Mouse (Mus musculus) lung, embryonic 14.5 days (tissue): Measurements from ENCODE around the gene Opalin. TPM values are rescaled to one million over a fixed set of nuclear protein-coding genes. Genes with fewer than 3 reads are reported as not detected.

Experiments used
- ATAC-seq: fragments of 200-750 bp; cut with Nextera tagmentation; 2 replicates; pipeline ENCODE4 v1.8.0; 2017; ENCODE audit warnings: mild to moderate bottlenecking, moderate TSS enrichment, moderate library complexity; ENCODE audit not compliant: insufficient read depth
- DNase-seq: peaks from one replicate; pipeline ENCODE4 v3.0.0-alpha.2; 2015
- H3K27ac ChIP-seq: fragments of 300-500 bp; sonication (generic); 2 replicates; pipeline ENCODE4 v1.5.1; 2014; ENCODE audit warnings: low read depth, mild to moderate bottlenecking, moderate library complexity
- H3K27me3 ChIP-seq: fragments of 300-500 bp; sonication (generic); 2 replicates; pipeline ENCODE4 v1.6.1; 2014; ENCODE audit warnings: low read length, control low read depth; ENCODE audit not compliant: insufficient read depth
- H3K36me3 ChIP-seq: fragments of 300-500 bp; sonication (generic); 2 replicates; pipeline ENCODE4 v1.6.1; 2014; ENCODE audit warnings: control low read depth; ENCODE audit not compliant: insufficient read depth
- H3K4me1 ChIP-seq: fragments of 300-500 bp; sonication (generic); 2 replicates; pipeline ENCODE4 v1.6.1; 2014; ENCODE audit warnings: antibody characterized with exemption, control low read depth; ENCODE audit not compliant: insufficient read depth
- H3K4me2 ChIP-seq: fragments of 300-500 bp; sonication (generic); 2 replicates; pipeline ENCODE4 v1.6.1; 2014; ENCODE audit warnings: mild to moderate bottlenecking
- H3K4me3 ChIP-seq: fragments of 300-500 bp; sonication (generic); 2 replicates; pipeline ENCODE4 v1.5.1; 2014; ENCODE audit warnings: low read depth, low read length
- H3K9ac ChIP-seq: fragments of 300-500 bp; sonication (generic); 2 replicates; pipeline ENCODE4 v1.6.1; 2014
- H3K9me3 ChIP-seq: fragments of 300-500 bp; sonication (generic); 2 replicates; pipeline ENCODE4 v1.6.1; 2016; ENCODE audit warnings: low read depth, low read length, control low read depth
- CTCF ChIP-seq: IDR thresholded peaks from 2 replicates; pipeline ENCODE4 v1.5.1; 2016; ENCODE audit warnings: antibody characterized with exemption, low read depth
- WGBS: fragments of 180-500 bp; shearing (Covaris S2); extraction: QIAGEN DNeasy Blood & Tissue Kit; methylation state at CpG from one replicate; pipeline ENCODE4 v1.1.7; 2014; 5-methylcytosine and 5-hydroxymethylcytosine counted together
- polyA plus RNA-seq: library from polyadenylated mRNA; unstranded; fragments of >200 nt; fragmentation: Nextera tagmentation; extraction: Ambion mirVana; gene quantifications from 2 replicates; pipeline ENCODE4 v1.2.1, GENCODE M21; 2014

Opalin gene
- polyA plus RNA-seq, 1 experiment from 2014 or later = not detected

DNA sequence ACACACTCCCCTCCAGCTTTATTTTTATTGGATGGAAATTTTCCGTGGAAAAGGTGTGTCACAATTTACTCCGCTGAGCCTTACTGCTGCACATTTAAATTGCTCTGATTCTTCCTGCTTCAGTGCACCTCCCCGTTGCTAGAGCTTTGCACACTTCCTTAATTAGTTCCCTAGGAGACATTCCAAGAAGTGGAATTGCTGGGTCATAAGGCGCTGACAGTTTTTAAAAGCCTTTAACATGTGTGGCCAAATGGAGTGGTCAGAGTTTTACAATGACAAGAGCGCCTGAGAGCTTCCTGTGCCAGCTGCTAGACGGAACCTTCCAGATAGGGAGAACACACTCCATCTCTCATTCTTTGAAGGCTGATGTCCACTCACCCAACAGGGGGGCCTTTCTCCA, 35.7 kb upstream of the Opalin start:
- no peak for TF ChIP-seq CTCF
- H3K27ac ChIP-seq = no peak overlapping the region
- H3K4me3 ChIP-seq = no peak overlapping the region
- 23% methylated on average over 6 of the region's 6 CpGs for WGBS
- H3K4me1 ChIP-seq = 0 out of 2 replicates have a peak, but pooled peaks cover 3% of the 10 kb centered on the region
- no peak overlapping the region for H3K9ac ChIP-seq
- H3K36me3 ChIP-seq = no peaks in the 10 kb centered on the region
- no peak for ATAC-seq
- H3K9me3 ChIP-seq = no peaks in the 10 kb centered on the region
- DNase-seq = peak; percentile 50
- H3K27me3 ChIP-seq = no peaks in the 10 kb centered on the region
- no peak overlapping the region for H3K4me2 ChIP-seq

DNA sequence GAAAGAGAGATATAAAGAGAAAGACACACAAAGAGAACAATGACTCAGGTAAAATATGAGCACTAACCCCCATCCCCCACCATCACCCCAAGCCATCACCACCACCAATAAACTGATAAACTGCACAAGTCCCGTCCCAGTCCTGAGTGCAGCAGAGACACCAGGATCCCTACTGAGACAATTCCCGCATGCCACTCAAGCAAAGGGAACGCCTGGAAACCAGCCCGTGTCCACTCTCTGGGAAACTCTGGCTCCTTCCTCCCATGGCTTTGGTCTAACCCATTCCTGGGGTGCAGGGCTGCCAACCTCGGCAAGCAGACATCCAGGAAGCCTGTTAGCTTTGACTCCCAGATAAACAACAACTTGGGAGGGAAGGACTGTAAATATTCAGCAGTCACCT, 33.1 kb upstream of the Opalin start:
- H3K9ac ChIP-seq = no peak overlapping the region
- 0 out of 2 replicates have a peak, but pooled peaks cover 3% of the 10 kb centered on the region for H3K4me1 ChIP-seq
- no peaks in the 10 kb centered on the region for H3K9me3 ChIP-seq
- DNase-seq (no peak), ATAC-seq (no peak)
- H3K4me3 ChIP-seq = no peak overlapping the region
- H3K36me3 ChIP-seq = no peaks in the 10 kb centered on the region
- WGBS = 48% methylated on average over 5 of the region's 5 CpGs
- H3K27ac ChIP-seq = no peak overlapping the region
- no peak overlapping the region for H3K4me2 ChIP-seq
- TF ChIP-seq CTCF = no peak
- H3K27me3 ChIP-seq = no peaks in the 10 kb centered on the region

DNA sequence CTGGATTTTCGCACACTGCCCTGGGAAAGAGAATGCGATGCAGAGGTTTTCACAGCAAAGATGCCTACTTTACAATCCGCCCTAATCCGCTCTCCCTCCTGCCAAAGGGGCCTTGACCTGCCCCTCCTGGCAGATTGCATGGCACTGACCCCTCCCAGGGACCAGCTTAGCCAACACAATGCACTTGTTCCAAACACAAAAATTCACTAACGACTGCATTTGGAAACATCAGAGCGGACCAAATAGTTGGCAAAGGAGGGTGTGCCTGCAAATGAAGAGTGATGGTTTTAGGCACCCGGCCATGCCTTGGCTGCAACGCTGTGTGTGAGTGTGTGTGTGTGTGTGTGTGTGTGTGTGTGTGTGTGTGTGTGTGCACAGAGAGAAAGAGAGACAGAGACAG, 32.6 kb upstream of the Opalin start:
- Histone ChIP-seq H3K36me3 (no peaks in the 10 kb centered on the region), H3K27me3 (no peaks in the 10 kb centered on the region), H3K9me3 (no peaks in the 10 kb centered on the region), H3K9ac (no peak overlapping the region), H3K27ac (no peak overlapping the region), H3K4me1 (0 out of 2 replicates have a peak, but pooled peaks cover 3% of the 10 kb centered on the region), H3K4me3 (no peak overlapping the region), H3K4me2 (no peak overlapping the region)
- peak; percentile 34 for DNase-seq
- 56% methylated on average over 8 of the region's 8 CpGs for WGBS
- TF ChIP-seq CTCF = no peak
- no peak for ATAC-seq

DNA sequence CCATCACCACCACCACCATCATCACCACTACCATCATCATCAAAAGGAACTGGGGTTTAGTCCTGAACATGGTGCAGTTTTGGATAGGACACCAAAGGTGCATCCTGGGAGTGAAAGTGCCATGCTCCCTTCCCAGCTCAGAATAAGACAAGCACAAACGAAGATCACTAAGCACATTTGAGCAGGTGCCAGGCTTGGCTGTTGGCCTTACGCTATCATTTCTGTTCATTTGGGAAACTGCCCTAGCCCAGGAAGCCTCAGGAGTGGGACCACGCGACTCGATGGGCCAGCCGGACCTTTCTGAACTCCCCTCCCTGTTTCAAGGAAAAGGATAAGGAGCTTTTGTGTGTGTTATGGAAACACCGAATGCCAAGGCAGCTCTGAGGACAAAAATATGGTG, 31.8 kb upstream of the Opalin start:
- Histone ChIP-seq H3K4me2 (no peak overlapping the region), H3K9ac (no peak overlapping the region), H3K9me3 (no peaks in the 10 kb centered on the region), H3K36me3 (no peaks in the 10 kb centered on the region), H3K4me1 (0 out of 2 replicates have a peak, but pooled peaks cover 3% of the 10 kb centered on the region), H3K4me3 (no peak overlapping the region), H3K27ac (no peak overlapping the region), H3K27me3 (no peaks in the 10 kb centered on the region)
- DNase-seq = no peak
- WGBS = 84% methylated on average over 7 of the region's 7 CpGs
- no peak for TF ChIP-seq CTCF
- ATAC-seq = no peak

DNA sequence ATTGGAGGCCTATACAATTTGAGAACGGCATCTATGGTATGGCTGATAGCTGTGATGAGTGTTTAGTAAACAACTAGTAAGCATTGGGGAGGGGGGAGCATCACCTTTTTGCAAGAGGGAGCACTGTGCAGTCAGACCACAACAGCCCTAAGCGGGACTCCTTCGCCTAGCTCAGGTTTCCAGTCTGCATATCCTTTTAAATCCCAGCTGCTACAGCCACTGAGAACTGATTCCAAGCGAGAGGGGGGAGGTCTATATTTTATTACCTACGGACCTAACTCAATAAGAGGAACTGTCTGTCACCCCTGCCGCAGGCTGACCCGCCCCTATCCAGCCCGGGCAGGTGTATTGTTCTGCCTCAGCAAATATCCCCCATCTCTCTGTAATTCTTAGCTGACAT, 30.6 kb upstream of the Opalin start:
- no peaks in the 10 kb centered on the region for H3K9me3 ChIP-seq
- H3K36me3 ChIP-seq = no peaks in the 10 kb centered on the region
- H3K4me3 ChIP-seq = no peak overlapping the region
- H3K4me2 ChIP-seq = no peak overlapping the region
- H3K27me3 ChIP-seq = no peaks in the 10 kb centered on the region
- no peak overlapping the region for H3K9ac ChIP-seq
- TF ChIP-seq CTCF = no peak
- DNase-seq (no peak), ATAC-seq (no peak)
- 50% methylated on average over 8 of the region's 8 CpGs for WGBS
- H3K4me1 ChIP-seq = no peaks in the 10 kb centered on the region
- H3K27ac ChIP-seq = no peak overlapping the region

DNA sequence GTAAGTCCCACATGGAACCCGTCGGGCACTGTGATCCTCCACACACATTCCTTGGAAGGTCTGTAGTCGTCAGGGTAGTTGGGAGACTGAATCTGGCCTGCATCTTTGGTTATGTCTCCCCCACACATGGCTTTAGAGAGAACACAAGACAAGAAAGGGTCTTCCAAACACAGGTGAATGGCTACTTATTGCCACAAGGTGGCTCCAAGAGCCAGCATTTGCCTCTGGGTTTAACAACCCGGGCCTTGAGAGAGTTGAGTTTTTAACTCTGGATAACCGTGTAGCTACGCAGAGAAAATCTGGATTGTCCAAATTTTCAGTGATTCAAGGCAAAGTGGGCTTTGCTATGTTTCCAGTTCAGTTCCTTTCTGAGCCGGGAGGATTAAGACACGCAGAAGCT, 28.0 kb upstream of the Opalin start:
- no peaks in the 10 kb centered on the region for H3K9me3 ChIP-seq
- H3K4me1 ChIP-seq = no peaks in the 10 kb centered on the region
- 48% methylated on average over 8 of the region's 8 CpGs for WGBS
- no peak overlapping the region for H3K27ac ChIP-seq
- no peak overlapping the region for H3K4me2 ChIP-seq
- peak; percentile 80 for TF ChIP-seq CTCF
- H3K4me3 ChIP-seq = no peak overlapping the region
- H3K9ac ChIP-seq = no peak overlapping the region
- H3K27me3 ChIP-seq = no peaks in the 10 kb centered on the region
- ATAC-seq (no peak), DNase-seq (peak; percentile 79)
- H3K36me3 ChIP-seq = no peaks in the 10 kb centered on the region

DNA sequence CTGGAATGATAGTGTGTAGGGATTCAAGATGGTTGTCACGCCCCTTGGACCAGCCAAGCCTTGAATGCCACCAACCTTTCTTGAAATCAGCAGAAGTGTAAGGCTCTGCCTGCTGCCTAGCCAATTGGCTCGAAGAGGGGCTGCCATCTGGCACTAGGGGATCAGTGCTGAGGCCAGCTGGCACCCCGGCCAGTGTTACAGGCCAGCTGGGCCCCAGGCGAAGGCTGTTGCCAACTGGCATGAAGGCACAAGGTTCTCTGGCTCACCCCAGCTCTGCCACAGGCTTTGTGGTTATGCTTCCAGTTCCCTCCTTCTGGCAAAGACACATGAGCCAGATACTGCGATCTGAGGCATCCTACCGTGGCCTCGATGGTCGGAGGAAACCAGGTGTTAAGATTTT, 24.5 kb upstream of the Opalin start:
- no peak for ATAC-seq
- WGBS = 78% methylated on average over 8 of the region's 8 CpGs

DNA sequence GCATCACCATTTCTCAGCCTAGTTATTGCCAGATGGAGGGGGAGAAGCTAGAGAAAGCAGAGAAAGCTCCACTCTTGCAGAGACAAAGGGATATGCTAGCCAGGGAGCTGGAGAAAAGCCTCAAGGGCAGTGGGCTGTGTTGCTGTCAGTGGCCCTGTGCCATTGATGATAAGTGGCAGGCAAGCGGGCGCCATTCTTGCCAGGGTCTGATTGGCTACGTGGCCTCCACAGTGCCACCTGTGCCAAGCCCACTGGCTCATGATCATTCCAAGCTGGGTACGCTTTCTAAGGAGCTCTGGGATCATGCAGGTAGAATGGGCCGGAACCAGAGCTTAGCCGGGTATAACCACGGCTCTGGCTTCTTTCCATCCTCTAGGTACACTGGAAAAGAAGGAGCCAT, 23.9 kb upstream of the Opalin start:
- Histone ChIP-seq H3K36me3 (no peaks in the 10 kb centered on the region), H3K9me3 (no peaks in the 10 kb centered on the region), H3K27ac (no peak overlapping the region), H3K4me1 (no peaks in the 10 kb centered on the region), H3K9ac (no peak overlapping the region), H3K4me2 (no peak overlapping the region), H3K27me3 (no peaks in the 10 kb centered on the region), H3K4me3 (no peak overlapping the region)
- WGBS = 90% methylated on average over 7 of the region's 7 CpGs
- ATAC-seq (no peak), DNase-seq (no peak)
- no peak for TF ChIP-seq CTCF

More for the DNA sequence above, 24.5 kb upstream of the Opalin start:
- TF ChIP-seq CTCF = no peak
- H3K27me3 ChIP-seq = no peaks in the 10 kb centered on the region
- H3K4me3 ChIP-seq = no peak overlapping the region
- no peaks in the 10 kb centered on the region for H3K9me3 ChIP-seq
- no peak overlapping the region for H3K4me2 ChIP-seq
- no peaks in the 10 kb centered on the region for H3K36me3 ChIP-seq
- no peak overlapping the region for H3K9ac ChIP-seq
- no peaks in the 10 kb centered on the region for H3K4me1 ChIP-seq
- H3K27ac ChIP-seq = no peak overlapping the region
- no peak for DNase-seq
